Mouse (Mus musculus): ENCODE measurements around the gene Nr3c2.

Nr3c2 gene

GRCm38 (mm10) chr8:77250094-77250493, 350.9 kb downstream of the Nr3c2 start:
- DNase-seq (ENCODE audit: low spot score in 2 of 2): no peak

- DNase-seq (ENCODE audit: low spot score in 2 of 2): no peak
Observed at GRCm38 (mm10) chr8:77251134-77251533, 351.9 kb downstream of the Nr3c2 start.

- DNase-seq (ENCODE audit: low spot score in 2 of 2): no peak
Observed at GRCm38 (mm10) chr8:77254466-77254865, 355.2 kb downstream of the Nr3c2 start.

- DNase-seq (ENCODE audit: low spot score in 2 of 2): peak; percentile 30 to 54
Observed at GRCm38 (mm10) chr8:77256450-77257084, 357.3 kb downstream of the Nr3c2 start.

- DNase-seq (ENCODE audit: low spot score in 2 of 2): no peak
Observed at GRCm38 (mm10) chr8:77257085-77257451, 357.8 kb downstream of the Nr3c2 start.

GRCm38 (mm10) chr8:77261215-77261614, 362.0 kb downstream of the Nr3c2 start:
- no peak for DNase-seq (ENCODE audit: low spot score in 2 of 2)

- DNase-seq (ENCODE audit: low spot score in 2 of 2): no peak
Observed at GRCm38 (mm10) chr8:77262216-77263009, 363.2 kb downstream of the Nr3c2 start.

- DNase-seq (ENCODE audit: low spot score in 2 of 2): no peak
Observed at GRCm38 (mm10) chr8:77267941-77268405, 368.7 kb downstream of the Nr3c2 start.

- no peak for DNase-seq (ENCODE audit: low spot score in 2 of 2)
Observed at GRCm38 (mm10) chr8:77272136-77272535, 372.9 kb downstream of the Nr3c2 start.

GRCm38 (mm10) chr8:77275571-77275970, 376.3 kb downstream of the Nr3c2 start:
- DNase-seq (ENCODE audit: low spot score in 2 of 2): no peak

GRCm38 (mm10) chr8:77276827-77277226, 377.6 kb downstream of the Nr3c2 start:
- no peak for DNase-seq (ENCODE audit: low spot score in 2 of 2)

- DNase-seq (ENCODE audit: low spot score in 2 of 2): no peak
Observed at GRCm38 (mm10) chr8:77278246-77278645, 379.0 kb downstream of the Nr3c2 start.

GRCm38 (mm10) chr8:77279977-77280376, 380.7 kb downstream of the Nr3c2 start:
- DNase-seq (ENCODE audit: low spot score in 2 of 2): no peak

- DNase-seq (ENCODE audit: low spot score in 2 of 2): no peak
Observed at GRCm38 (mm10) chr8:77282605-77283236, 383.5 kb downstream of the Nr3c2 start.

- DNase-seq (ENCODE audit: low spot score in 2 of 2): no peak
Observed at GRCm38 (mm10) chr8:77284473-77284872, 385.2 kb downstream of the Nr3c2 start.

- DNase-seq (ENCODE audit: low spot score in 2 of 2): no peak
Observed at GRCm38 (mm10) chr8:77288065-77288464, 388.8 kb downstream of the Nr3c2 start.

GRCm38 (mm10) chr8:77288492-77288891, 389.2 kb downstream of the Nr3c2 start:
- no peak for DNase-seq (ENCODE audit: low spot score in 2 of 2)

- DNase-seq (ENCODE audit: low spot score in 2 of 2): no peak
Observed at GRCm38 (mm10) chr8:77292120-77292519, 392.9 kb downstream of the Nr3c2 start.

- DNase-seq (ENCODE audit: low spot score in 2 of 2): no peak
Observed at GRCm38 (mm10) chr8:77292649-77293048, 393.4 kb downstream of the Nr3c2 start.

GRCm38 (mm10) chr8:77294599-77294998, 395.4 kb downstream of the Nr3c2 start:
- no peak for DNase-seq (ENCODE audit: low spot score in 2 of 2)
